Mouse (Mus musculus) CD4-positive helper T cell, adult 2 months (primary cell): ENCODE measurements around the gene Islr.

Experiments
- DNase-seq: peaks from one replicate; pipeline ENCODE4 v3.0.0-alpha.2; 2012; ENCODE audit warnings: low read depth, missing footprints, low spot score

The Islr gene

DNA sequence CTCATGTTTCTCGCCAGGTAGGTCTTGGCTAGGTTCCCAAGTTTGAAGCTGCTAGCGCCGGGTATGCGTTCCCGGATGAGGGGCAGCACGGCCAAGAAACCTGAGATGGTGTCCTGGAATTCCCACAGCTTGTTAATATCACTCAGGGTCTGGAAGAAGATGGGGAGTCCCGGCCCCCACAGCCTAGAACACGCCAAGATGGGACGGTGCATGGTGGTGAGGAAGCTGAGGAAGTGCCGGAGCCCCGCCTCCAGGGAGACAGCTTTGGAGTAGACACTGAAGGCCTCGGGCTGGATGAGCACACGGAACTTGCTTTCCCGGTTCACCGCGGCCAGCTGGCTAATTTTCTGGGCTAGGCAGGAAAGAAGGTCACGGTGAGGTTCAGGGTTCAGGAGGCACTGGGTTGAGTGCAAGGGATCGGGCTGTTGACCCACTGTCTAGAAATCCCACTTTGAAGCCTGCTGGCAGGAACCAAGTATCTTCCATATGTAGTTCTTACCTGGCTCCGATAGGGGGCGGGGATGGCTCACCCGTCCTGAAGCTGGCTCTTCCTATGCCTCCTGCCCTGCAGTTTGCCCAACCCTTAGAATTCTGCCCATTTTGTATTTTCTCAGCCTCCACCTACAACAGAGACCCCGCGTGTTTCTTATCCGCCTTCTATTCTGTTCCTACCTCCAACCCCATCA, 16.3 kb upstream of the Islr start:
- peak; percentile 43 for DNase-seq

DNA sequence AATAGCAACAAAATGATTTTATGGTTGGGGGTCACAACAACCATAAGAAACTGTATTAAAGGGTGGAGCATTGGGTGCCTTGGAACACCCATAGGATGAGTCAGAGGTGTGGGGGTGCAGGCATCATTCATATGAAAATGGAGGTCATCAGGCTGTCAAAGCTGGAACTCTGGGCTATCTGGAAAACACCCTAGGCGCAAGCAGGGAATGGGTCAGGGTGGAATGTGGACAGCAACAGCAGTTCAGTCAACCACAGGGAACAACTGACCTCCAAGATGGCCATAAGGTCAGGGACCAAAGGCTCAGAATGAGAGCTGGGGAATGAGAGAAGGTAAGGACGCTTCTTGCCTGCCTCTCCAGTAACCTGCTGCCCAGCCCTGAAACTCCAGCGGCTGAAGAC, 14.4 kb upstream of the Islr start:
- DNase-seq: no peak

DNA sequence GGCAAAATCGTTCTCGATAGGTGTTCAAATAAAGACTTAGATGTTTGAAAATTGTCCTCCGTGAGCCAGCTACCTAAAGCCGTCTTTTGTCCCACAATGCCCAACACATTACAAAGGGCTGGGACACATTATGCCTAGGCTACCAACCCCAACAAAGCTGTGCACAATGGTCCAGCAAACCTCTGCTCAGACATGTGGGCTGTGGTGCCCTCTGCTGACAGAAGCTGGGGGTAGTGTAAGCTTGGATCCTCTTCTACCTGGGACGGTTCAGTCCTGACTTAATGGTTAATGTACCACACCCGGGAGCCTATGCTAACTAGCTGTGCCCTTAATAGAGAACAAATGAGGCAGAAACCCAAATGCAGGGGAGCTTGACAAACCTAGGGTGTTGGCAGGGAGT, 12.3 kb upstream of the Islr start:
- no peak for DNase-seq

DNA sequence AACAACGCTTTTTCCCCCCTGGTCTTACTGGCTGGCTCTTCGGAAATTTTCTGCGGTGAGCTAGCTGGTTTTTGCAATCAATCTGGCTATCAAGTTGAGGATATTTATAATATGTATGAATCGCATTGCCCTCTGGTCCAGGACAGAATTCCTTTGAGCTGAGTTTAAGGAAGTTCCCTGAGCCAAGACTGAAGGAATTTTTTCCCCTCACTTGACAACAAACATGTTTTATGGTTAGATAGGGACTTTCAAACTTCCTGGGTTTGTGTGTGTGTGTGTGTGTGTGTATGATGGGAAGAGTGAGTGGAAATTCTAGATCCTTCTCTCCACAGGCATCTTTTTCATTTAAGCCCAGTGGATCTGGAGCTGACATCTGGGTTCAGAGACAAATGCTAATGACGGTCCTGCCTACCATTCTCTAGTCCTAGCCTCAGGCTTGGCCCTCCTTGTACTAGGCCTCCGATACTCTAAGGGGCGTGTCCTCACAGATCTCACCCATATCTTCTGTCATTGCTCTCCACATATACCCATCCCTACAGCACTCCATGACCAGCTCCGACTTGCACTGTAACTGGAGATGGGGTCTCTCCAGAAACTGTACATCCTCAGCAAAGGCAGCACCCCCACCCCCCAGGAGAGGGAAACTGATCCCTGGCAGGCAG, 10.5 kb upstream of the Islr start:
- DNase-seq: no peak

DNA sequence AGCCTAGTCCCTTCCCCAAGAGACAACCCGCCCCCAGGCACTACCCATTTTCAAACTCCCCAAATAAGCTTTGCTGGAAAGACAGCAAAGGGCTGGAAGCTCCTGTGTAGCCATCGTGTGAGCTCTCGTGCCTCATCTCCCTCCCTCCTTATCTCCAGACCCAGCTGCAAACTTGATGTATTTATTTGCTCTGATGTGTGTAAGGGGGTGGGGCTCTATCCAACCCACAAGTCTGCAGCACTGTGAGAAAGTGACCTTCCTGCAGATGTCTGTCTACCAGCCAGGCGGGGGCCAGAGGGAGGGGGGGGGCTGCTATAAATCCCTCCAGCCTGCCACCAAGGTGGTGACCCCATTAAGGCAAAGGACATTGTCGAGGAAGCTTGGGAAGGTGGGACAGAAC, 9.8 kb upstream of the Islr start:
- DNase-seq: no peak

DNA sequence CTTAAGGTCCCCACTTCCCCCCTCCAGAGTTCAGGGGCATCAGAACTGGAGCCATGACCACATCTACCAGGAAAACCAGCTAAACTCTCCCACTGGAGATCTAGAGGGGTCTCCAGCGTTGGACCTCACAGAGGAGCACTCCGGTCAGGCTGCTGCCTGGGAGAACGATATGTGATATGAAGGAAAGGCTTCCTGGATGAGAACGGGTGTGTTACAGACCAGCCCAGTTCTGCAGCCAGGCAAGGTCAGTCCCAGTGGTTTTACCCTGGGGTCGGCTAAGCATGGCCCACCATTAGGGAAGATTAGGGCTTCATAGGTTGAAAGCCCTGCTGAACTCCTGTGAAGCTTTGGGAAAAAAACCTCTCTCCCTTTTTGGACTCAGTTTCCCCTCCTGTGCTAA, 9.3 kb upstream of the Islr start:
- no peak for DNase-seq

DNA sequence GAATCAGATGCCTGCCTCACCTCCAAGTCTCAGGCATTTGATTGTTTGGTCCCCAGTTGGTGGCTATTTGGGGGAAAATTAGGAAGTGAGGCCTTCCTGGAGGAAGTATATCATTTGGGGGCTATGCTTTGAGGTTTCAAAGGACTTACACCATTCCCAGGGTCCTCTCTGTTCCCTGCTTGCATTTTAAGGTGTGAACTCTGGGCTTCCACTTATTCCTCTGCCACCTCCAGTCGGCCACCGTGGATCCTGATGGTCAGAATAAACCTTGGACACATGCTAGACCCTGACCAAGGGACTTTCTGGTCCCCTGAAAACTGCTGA, 6.2 kb upstream of the Islr start:
- DNase-seq: no peak

DNA sequence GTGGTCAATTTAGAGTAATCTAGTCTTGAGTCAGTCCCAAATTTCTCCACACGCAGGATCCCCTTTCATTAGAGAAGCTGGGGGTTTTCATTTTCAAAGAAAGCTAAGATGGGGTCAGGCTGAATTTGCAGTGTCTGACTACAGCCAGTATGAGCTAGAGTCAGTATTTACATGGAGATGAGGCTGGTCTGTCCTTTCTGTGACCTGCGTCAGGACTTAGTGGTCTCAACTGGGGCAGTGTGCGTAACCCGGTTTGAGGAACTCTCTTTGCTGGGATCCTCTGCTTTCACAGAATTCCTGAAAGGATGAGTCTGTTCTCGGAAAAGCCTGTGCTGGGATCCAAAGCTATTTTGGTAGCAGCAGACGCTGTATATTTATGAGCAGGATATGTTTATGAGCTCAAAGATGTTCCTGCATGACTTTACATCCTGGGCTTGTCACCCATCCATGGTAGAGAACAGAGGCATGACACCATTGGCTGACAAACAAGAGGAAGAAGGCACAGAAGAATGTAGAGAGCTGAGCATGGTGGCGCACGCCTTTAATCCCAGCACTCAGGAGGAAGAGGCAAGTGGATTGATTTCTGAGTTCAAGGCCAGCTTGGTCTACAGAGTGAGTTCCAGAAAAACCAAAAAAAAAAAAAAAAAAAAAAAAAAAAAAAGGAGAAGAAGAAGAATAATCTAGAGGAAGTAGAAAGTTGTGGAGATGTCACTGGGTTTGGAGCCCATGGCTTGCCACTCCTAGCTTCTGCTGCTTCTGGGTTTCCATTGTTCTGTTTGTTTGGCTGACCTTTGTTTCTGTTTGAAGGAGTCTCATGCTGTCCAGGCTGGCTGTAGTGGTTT, 5.6 kb upstream of the Islr start:
- no peak for DNase-seq

DNA sequence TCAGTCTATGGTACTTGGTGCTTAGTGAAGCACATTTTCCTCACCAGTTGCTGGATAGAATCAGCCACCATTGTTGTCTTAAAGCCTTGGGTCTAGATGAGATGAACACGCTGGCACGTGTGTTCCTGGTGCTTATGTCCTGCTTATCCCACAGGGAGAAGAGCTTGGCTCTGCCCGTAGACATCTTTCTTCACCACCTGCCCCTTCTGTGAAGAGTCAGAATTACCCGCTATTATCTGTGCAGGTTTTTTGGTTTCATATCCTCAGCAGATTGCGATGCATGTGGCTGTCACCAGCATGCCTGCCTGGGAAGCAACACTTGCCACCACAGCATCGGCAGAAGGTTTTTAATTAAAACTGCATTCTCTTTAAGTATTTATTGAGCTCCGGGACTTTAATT, 1.9 kb upstream of the Islr start:
- DNase-seq: no peak

DNA sequence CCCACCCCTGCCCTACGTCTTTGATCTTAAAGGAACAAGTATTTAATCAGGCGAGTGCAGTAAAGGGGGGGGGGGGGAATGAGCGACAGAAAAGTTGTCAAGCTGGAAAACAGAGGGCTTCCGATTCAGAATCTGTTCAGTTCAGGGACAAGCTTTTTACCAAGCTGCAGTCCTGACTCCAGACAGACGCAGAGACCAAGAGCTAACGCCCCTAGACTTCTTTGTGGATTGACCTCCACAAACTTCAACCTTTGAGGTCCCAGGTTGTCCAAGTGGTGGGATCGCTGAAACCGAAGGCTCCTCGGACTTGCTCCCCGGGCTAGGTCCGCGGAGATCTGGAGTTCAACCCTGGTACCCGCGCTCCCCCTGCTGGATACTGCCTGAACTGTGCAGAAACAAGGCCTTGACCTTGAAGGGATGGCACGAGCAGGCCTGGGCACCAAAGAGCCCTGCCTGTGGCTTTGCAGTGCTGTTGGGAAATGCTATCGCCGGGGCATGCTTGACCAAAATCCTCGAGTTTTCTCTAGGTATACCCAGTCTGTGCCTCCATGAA, 418 bp upstream of the Islr start:
- DNase-seq: peak; percentile 83

DNA sequence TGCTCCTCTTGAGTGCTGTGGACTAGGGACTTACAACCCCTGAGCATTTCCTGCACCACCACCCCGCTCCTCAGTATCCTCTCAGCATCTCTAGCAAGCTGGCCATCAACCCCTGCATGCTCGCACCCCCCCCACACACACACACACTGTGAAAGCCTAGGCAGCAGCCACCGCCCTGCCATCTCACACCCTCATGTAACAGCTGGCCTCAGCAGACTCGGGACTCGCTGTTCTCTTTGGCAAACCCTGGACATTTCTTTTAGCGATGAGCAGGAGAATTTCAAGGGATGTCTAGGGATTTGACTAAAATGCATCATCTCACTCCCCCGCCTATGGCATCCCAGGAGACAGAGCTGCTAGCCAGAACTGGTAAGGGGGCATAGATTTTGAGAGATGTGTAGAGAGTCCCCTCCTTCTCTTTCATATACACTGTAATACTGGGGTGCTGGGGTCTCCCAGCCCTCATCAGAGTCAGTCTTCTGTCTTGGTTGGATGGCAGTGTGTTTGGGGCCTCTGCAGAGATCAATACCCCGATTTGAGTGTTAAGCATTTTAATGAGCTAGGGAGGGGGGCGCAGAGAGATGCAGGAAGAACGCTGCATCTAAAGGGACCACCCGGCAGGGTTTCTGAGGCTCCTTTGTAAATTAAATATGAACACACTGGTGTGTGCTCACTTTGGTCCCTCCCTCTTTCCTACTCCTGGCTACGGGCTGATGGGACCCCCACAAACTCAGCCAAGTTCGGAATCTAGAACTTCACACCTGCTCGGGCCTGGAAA, 1.2 kb downstream of the Islr start:
- no peak for DNase-seq

DNA sequence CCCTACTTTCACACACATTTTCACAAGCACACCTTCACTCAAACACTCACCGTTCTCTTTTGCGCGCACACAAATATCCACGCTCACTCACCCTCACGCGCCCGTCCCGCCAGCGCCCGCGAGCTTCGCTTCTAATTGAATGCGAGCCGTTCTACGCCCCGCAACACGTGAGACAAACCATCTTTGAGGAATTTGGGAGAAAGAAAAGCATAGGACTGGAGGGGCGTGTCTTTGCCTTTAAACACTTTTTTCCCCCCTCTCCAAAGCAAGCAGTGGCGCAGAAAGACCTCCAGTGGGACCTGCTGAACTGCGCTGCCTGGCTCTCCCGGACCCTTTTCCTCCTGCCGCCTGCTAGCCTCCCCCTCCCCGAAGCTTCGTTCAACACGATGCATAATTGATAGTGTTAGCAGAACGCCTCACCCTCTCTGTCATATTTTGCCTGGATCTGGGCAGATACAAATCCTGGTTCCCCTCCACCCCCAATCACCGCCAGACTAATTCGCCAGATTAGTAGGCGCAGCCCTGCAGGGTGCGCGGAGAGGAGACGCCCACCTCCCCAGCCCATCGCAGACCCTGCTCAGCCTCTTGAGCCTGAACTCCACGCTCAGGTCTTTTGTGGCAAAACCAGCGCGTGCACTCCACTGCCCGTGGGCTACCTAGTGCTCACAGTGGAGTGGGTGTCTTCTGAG, 2.1 kb downstream of the Islr start:
- no peak for DNase-seq

DNA sequence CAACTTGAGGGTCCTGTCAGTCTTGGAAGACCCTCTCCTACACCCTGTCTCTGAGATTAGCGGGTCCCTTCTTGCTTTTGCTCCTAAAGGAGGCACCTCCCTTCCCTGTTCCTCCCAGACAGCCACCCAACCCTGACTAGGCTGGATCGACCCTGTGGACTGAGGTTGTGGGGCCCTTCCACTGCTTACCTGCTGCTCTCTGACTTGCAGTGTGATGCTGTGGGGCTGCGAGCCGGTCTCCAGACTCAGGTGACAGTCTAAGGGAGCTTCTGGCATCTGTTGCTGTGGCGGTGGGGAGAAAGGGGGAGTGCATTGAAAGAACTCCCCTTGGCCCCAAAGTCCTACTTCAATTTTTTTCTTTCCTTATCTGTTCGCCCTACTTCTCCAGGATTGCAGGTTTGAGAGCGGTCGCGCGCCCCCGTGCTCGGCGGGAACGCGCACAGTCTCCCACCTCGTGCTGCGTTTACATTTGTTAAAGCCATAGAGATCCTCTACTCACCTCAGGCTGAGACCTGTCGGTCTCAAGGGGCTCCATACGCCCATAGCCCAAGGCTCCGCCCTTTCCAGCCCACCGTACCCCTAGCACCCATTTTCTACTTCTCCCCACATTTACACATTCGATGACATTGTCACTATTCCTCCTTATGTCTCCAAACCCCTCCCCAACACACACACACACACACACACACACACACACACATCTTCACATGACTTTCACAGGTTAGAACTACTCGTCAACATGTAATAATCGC, 2.8 kb downstream of the Islr start:
- DNase-seq: no peak

DNA sequence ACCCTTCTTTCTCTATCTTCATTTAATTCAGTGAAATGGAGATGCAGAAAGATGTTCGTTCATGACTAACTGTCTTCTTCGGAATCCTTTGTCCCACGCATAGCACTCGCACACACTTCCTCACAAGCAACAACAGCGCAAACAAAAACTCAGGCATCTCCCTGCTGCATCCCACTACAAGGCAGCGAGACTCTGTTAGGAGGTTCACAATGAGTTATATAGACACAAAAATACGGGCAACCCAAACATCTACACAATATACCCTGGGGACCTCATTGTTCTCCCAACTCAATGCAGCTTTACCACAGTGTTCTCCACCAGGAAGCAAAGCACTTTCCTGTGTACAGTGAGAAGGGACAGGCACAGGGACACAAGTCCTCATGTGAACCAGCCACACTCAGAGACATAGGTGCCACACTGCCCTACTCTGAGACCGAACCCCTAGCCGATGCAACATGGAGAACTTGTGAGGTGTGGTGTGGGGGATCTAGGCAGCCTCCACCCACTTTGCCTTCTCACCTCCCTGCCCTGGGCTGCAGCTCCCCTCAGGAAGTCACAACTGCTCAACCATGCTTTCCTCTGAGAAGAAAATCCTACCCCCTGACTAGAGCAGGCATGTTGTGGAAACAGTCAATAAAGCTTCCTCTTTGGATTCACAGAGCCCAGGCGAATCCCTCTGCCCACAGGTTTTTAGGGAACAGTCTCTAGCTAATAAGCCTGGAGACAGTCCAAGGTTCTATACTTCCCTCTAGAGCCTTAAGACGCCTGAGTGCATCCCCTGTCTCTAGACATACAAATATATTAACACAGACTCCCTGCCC, 3.6 kb downstream of the Islr start:
- no peak for DNase-seq

DNA sequence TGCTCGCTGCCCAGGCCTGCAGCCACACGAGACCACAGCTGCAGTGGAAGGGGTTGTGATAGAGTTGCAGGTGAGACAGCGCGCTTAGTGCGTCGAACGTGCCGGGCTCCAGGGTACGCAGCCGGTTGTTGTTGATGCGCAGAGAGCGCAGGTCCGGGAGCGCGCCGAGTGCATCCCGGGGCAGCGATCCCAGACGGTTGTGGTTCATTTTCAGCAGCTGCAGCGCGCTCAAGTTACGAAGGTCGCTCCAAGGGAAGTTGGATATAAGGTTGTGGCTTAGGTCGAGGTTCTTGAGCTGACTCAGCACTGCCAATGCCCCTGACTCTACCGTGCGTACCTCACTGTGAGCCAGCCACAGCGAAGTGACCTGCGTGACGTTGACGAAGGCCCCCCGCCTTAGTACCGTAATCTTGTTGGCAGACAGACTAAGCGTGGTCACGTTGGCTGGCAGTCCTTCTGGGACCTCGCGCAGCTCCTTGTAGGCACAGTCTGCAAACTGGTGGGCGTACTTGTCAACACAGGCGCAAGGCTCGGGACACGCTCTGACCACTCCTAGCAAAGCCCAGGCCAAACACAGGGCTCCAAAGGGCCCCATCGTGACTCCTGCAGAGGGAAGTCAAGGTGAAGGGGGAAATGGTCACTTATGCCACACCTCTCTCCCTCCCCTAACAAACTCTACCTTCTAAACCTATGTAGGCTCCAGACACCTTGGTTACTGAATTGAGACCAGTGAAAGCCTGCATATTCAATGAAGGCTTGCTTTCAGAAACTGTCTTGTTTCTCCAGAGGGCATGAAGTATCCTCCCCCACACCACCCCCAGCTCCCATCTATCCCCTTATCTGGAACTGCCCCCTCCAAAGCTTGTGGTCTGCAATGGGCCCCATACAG, 4.5 kb downstream of the Islr start:
- DNase-seq: no peak

DNA sequence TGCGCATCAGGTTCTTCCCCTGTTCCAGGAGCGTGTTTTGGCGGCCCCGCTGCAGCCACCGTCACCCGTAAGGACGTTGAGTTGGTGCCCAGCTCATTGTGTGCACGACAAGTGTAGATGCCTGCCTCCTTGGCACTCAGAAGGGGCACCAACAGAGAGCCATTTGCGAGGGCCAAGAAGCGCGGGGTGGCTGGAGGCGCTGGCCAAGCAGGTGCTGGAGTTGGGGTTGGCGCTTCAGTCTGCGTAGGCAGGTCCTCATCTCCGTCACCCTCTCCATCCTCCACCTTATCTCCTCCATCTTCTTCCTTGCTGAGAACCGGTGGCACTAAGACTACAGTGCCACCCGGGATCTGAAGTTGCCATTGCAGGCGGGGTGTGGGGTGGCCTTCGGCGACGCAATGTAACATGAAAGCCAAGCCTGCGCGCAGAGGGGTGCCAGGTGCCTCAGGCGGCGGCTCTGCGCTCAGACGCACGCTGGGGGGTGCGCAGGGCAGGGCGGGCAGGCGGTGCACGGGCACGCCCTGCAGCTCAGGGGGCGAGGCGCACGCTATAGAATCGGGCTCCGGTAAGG, 5.2 kb downstream of the Islr start:
- DNase-seq: no peak

DNA sequence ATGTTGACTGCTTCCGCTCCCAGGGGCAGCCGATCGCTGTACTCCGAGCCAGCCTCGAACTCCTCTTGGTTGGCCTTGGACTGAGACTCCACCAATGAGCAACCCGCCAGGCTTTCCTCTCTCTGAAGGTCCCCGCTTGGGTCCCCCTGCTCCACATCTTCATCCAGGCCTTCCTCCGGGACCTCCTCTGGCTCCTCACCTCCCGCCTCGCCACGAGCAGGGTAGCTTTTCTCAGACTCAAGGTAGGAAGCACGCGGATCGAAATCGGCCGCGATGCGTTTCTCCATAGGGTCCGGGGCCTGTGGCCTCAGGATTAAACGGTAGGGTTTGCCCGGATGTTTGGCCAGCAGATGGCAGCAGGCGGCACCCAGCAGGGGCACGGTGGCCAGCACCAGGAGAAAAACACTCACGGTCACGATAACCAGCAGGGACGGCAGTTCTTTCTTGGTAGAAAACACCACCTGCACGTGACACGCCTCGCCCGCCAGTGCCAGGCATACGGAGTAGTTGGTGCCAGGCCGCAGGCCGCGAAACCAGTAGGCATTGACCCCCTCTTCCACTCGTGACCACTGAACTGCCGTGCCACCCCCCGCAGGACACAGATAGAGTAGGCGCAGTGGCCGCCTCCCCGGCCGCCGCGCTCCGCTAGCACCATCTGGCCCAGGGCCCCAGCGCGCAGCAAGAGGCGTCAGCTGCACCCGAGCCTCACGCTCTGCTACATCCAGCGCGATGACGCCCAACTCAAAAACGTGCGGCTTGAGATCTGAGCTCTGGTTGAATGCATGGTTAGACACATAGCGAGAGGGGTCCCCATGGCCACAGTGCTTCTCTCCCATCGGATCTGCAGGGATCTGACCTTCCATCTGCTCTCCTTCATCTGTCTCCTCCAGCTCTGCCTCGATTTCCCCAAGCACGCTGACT, 6.1 kb downstream of the Islr start:
- peak; percentile 26 for DNase-seq
